Mouse (Mus musculus): ENCODE measurements at regions not wholly inside any gene's neighbourhood (a gene's known extent, or its start where the extent isn't known, plus 50 kb on each side); places are given as distances from the start of the nearest gene placed in this dataset.
A peak's percentile ranks its signal among the peaks of the same experiment; 100 is the strongest.

DNA sequence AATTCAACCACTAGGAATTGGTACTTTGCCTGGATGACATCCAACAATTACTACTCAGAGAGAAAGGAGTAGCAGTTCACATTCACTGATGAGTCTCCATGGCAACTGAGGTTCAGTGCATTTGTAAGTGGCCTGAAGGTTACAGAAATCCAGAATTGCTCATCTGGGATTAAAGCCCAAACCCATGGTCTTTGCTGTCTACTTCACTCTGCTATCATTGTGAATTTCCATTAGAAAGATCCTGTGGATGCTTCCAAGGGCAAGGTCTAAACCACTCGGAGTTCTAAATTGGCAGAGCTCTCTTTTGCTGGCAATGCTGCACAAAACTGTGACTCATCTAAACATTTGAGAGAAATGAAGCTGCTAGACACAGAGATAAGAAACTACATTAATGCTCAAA lies 319.9 kb upstream of the Tbl1x start:
- no peak for DNase-seq

DNA sequence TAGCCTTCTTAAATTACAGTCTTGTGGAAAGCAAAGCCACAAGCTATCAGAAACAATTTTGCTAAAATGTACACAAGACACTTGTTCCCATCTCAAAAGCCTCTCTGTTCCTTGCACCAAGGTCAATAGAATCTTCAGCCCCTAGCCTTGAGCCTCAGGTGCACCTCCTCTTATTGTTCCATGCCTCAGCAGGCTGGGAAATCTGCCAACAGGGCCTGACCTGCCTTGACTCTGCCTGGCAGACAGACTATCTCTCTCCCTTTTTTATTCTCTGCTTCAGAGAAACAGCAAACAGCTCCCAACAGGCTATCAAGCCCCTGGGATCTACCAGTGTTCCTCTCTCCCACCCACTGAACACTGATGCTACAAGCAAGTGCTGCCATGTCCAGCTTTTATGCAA lies 302.1 kb upstream of the Tbl1x start:
- peak; percentile 50 for DNase-seq

DNA sequence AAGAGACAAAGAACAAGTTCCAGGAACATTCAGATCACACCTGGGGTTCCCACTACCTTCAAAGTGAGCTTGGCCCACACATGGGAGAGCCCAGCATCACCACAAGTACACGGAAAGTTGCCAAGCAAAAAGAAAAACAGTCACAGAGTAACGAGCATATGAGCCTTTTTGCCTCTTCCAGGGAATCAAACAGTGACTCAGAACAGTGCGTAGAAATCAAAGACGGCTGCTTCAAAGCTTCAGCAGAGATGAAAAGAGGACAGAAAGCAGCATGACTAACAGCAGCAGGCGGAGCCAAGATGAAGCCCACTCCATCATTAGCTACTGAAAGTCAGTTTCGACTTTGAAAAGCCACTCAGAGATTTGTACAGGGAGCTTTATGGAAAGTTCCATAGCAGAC lies 291.5 kb upstream of the Tbl1x start:
- no peak for DNase-seq

Measured in adrenal gland, postnatal 25 days (tissue).